9 mouse cellular contexts compared by ENCODE assay signal in the genomic region with DNA sequence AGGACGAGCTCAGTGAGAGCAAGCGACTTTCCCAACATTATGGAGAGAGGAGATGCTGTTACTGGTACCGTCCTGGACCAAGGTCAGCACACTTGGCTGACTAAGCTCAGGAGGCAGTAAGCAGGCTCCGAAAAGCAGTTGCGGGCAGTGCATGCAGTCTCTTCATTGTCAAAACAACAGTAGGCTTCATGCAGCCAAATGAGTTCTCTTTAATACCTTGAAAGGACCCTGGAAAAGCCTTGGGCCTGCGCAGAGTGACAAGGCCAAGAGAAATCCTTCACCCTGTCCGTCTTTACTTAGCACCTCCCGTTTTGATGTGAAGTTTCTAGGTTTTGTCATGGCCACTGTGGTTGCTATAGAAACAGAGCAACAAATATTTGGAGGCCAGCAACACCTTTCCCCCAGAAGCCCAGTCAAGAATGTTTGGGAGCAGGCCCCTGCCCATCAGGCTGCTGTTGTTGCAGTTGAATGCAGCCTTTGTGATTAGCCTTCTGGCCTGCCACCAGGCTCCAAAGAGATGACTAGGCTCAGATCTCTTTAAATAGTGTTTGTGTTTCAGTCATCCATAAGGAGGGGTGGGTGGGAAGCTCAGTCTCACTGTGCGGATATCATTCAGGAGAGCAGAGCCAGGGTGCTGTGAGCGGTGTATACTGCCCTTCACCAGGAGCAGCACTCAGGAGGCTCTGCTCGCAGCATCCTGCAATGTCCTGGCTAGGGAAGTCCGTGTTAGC.
DNase-seq lines count a peak whose midpoint lies in the region; ATAC-seq and TF ChIP-seq lines count a peak whose summit lies in the region.
"Had no signal": no experiment of that assay in that cellular context is flagged by ENCODE, and none has a peak within 500 bp of the region (broad histone marks: within the 10 kb centered on the region; RNA-seq: fewer than 3 reads in every experiment).

No protein-coding gene starts in this region.

- DNase-seq in kidney, adult 2 months: no peak
- peak; percentile 55 for DNase-seq in embryo, embryonic 11 days
- peak; percentile 56 for DNase-seq in hindbrain, embryonic 10.5 days (ENCODE audit: low spot score)
- no peak for DNase-seq in gastrocnemius, adult 18-20 months (ENCODE audit: low spot score)
- no peak for DNase-seq in thymus, postnatal 25 days
- DNase-seq: heart, adult 18-20 months had no signal

- no peak overlapping the region for H3K4me3 ChIP-seq in kidney, embryonic 15.5 days (replicated peaks)
- H3K4me3 ChIP-seq in kidney, adult 2 months (ENCODE audit: insufficient read depth, low read depth, low read length): no peak overlapping the region
- H3K4me3 ChIP-seq in hindbrain, embryonic 10.5 days: no peak overlapping the region
- no peak overlapping the region for H3K4me3 ChIP-seq in midbrain, embryonic 16.5 days (ENCODE audit: low read depth, low read length)

- H3K36me3 ChIP-seq in kidney, embryonic 15.5 days: no peaks in the 10 kb centered on the region
- H3K36me3 ChIP-seq in kidney, adult 2 months (ENCODE audit: control insufficient read depth, insufficient read depth, low read length): no peaks in the 10 kb centered on the region
- no peaks in the 10 kb centered on the region for H3K36me3 ChIP-seq in hindbrain, embryonic 10.5 days
- H3K36me3 ChIP-seq in midbrain, embryonic 16.5 days (ENCODE audit: control insufficient read depth, insufficient read depth, low read length): no peaks in the 10 kb centered on the region

- H3K9ac ChIP-seq in kidney, embryonic 15.5 days: no peak overlapping the region
- no peak overlapping the region for H3K9ac ChIP-seq in midbrain, embryonic 16.5 days (ENCODE audit: low read depth, low read length)

- no peak overlapping the region for H3K4me2 ChIP-seq in kidney, embryonic 15.5 days
- H3K4me2 ChIP-seq in midbrain, embryonic 16.5 days (ENCODE audit: low read length): no peak overlapping the region

- TF ChIP-seq CTCF in kidney, adult 2 months (conservative IDR thresholded peaks at IDR 0.05; ENCODE audit: insufficient read depth, insufficient read length, low read depth, low read length): no peak

- H3K4me1 ChIP-seq in kidney, embryonic 15.5 days: peaks cover 34% of the 10 kb centered on the region
- H3K4me1 ChIP-seq in kidney, adult 2 months (ENCODE audit: control insufficient read depth, insufficient read depth, low read length): peaks cover 6% of the 10 kb centered on the region
- H3K4me1 ChIP-seq in hindbrain, embryonic 10.5 days (replicated peaks): peaks cover 39% of the 10 kb centered on the region
- peaks cover 13% of the 10 kb centered on the region for H3K4me1 ChIP-seq in midbrain, embryonic 16.5 days (ENCODE audit: control insufficient read depth, insufficient read depth, low read length)

- H3K27ac ChIP-seq in kidney, embryonic 15.5 days: no peak overlapping the region
- no peak overlapping the region for H3K27ac ChIP-seq in kidney, adult 2 months (ENCODE audit: insufficient read depth, low read depth, low read length)
- peak overlapping the region; percentile 70 for H3K27ac ChIP-seq in hindbrain, embryonic 10.5 days
- no peak overlapping the region for H3K27ac ChIP-seq in midbrain, embryonic 16.5 days (ENCODE audit: low read length)

- TF ChIP-seq POLR2A in kidney, adult 2 months (IDR thresholded peaks at IDR 0.05; ENCODE audit: low read depth, low read length): no peak

- no peaks in the 10 kb centered on the region for H3K27me3 ChIP-seq in kidney, embryonic 15.5 days
- H3K27me3 ChIP-seq in kidney, adult 2 months (replicated peaks; ENCODE audit: control insufficient read depth, insufficient read depth, low read length): no peaks in the 10 kb centered on the region
- H3K27me3 ChIP-seq in hindbrain, embryonic 10.5 days (ENCODE audit: insufficient read depth, poor library complexity, severe bottlenecking): peaks cover 15% of the 10 kb centered on the region
- no peaks in the 10 kb centered on the region for H3K27me3 ChIP-seq in midbrain, embryonic 16.5 days (ENCODE audit: control insufficient read depth, insufficient read depth, low read depth, low read length)

- WGBS in kidney, embryonic 15.5 days: 59% methylated on average over 12 of the region's 12 CpGs
- WGBS in kidney, adult 2 months: 87% methylated on average over 12 of the region's 12 CpGs
- 44% methylated on average over 12 of the region's 12 CpGs for WGBS in hindbrain, embryonic 10.5 days
- WGBS in midbrain, embryonic 16.5 days: 24% methylated on average over 12 of the region's 12 CpGs

- ATAC-seq in kidney, embryonic 15.5 days (replicated peaks; ENCODE audit: low FRiP score): 0 out of 2 replicates have a peak, but pooled peaks have one; percentile 21
- ATAC-seq in midbrain, embryonic 16.5 days: peak; percentile 83
- ATAC-seq in cerebellum, adult (ENCODE audit: insufficient number of reproducible peaks, low FRiP score, low TSS enrichment): no peak

- no peaks in the 10 kb centered on the region for H3K9me3 ChIP-seq in kidney, embryonic 15.5 days (replicated peaks)
- H3K9me3 ChIP-seq in hindbrain, embryonic 10.5 days: no peaks in the 10 kb centered on the region
- no peaks in the 10 kb centered on the region for H3K9me3 ChIP-seq in midbrain, embryonic 16.5 days (replicated peaks; ENCODE audit: control insufficient read depth, low read length, poor library complexity, severe bottlenecking)

Comparison
In these comparisons a context has a peak if more than half of its experiments do, and no peak if none do; other contexts are left out.
1. DNase-seq: peak in embryo, embryonic 11 days (single experiment) and hindbrain, embryonic 10.5 days (single experiment); none in kidney, adult 2 months (single experiment), gastrocnemius, adult 18-20 months (single experiment) and thymus, postnatal 25 days (single experiment).